Mouse (Mus musculus) lung, postnatal 0 days (tissue): Measurements from ENCODE around the gene Rhbdd1. TPM values are rescaled to one million over a fixed set of nuclear protein-coding genes. Genes with fewer than 3 reads are reported as not detected.

Experiments used
- ATAC-seq: fragments of 200-750 bp; cut with Nextera tagmentation; 2 replicates; pipeline ENCODE4 v1.8.0; 2017; ENCODE audit warnings: moderate library complexity
- DNase-seq: peaks from one replicate; pipeline ENCODE4 v3.0.0-alpha.2; 2016; ENCODE audit warnings: low spot score
- H3K27ac ChIP-seq: fragments of 300-500 bp; sonication (generic); 2 replicates; pipeline ENCODE4 v1.5.1; 2014; ENCODE audit warnings: antibody characterized with exemption, mild to moderate bottlenecking, low read length, mixed read lengths
- H3K27me3 ChIP-seq: fragments of 300-500 bp; sonication (generic); replicated peaks from 2 replicates; pipeline ENCODE4 v1.6.1; 2014; ENCODE audit warnings: low read length, mixed read lengths; ENCODE audit not compliant: insufficient read depth
- H3K36me3 ChIP-seq: fragments of 300-500 bp; sonication (generic); 2 replicates; pipeline ENCODE4 v1.6.1; 2014; ENCODE audit warnings: low read length, mixed read lengths; ENCODE audit not compliant: insufficient read depth
- H3K4me1 ChIP-seq: fragments of 300-500 bp; sonication (generic); 2 replicates; pipeline ENCODE4 v1.6.1; 2014; ENCODE audit warnings: antibody characterized with exemption, low read depth, low read length, mixed read lengths; ENCODE audit not compliant: insufficient read depth
- H3K4me2 ChIP-seq: fragments of 300-500 bp; sonication (generic); replicated peaks from 2 replicates; pipeline ENCODE4 v1.6.1; 2014; ENCODE audit warnings: low read depth, mild to moderate bottlenecking, low read length, moderate library complexity, mixed read lengths
- H3K4me3 ChIP-seq: fragments of 300-500 bp; sonication (generic); 2 replicates; pipeline ENCODE4 v1.5.1; 2014; ENCODE audit warnings: low read depth, low read length
- H3K9ac ChIP-seq: fragments of 300-500 bp; sonication (generic); replicated peaks from 2 replicates; pipeline ENCODE4 v1.6.1; 2014; ENCODE audit warnings: low read depth, mild to moderate bottlenecking
- H3K9me3 ChIP-seq: fragments of 300-500 bp; sonication (generic); 2 replicates; pipeline ENCODE4 v1.6.1; 2016; ENCODE audit warnings: low read length, mixed read lengths
- CTCF ChIP-seq: IDR thresholded peaks from 2 replicates; pipeline ENCODE4 v1.5.1; 2016; ENCODE audit warnings: antibody characterized with exemption, mild to moderate bottlenecking
- EP300 ChIP-seq: IDR thresholded peaks from 2 replicates; pipeline ENCODE4 v1.6.1; 2016; ENCODE audit warnings: antibody characterized with exemption, mild to moderate bottlenecking, control low read depth
- WGBS: fragments of 180-500 bp; shearing (Covaris S2); extraction: QIAGEN DNeasy Blood & Tissue Kit; methylation state at CpG from one replicate; pipeline ENCODE4 v1.1.7; 2014; 5-methylcytosine and 5-hydroxymethylcytosine counted together
- polyA plus RNA-seq: library from polyadenylated mRNA; unstranded; fragments of >200 nt; fragmentation: Nextera tagmentation; extraction: Ambion mirVana; gene quantifications from 2 replicates; pipeline ENCODE4 v1.2.1, GENCODE M21; 2015

Gene Rhbdd1
- polyA plus RNA-seq, 1 experiment from 2014 or later = 7.8 TPM

GRCm38 (mm10) chr1:82287052-82287775 lies 29.0 kb upstream of the Rhbdd1 start:
- Histone ChIP-seq H3K4me3 (peak overlapping the region; percentile 61), H3K27me3 (no peaks in the 10 kb centered on the region), H3K36me3 (no peaks in the 10 kb centered on the region), H3K4me1 (peaks cover 30% of the 10 kb centered on the region; the same call in 1 of the 2 replicates), H3K9ac (peak overlapping the region; percentile 23; the same call in 1 of the 2 replicates), H3K27ac (0 out of 2 replicates have a peak overlapping the region, but pooled peaks have one; percentile 7), H3K4me2 (peak overlapping the region; percentile 89), H3K9me3 (no peaks in the 10 kb centered on the region)
- DNase-seq (peak; percentile 7), ATAC-seq (no peak)
- TF ChIP-seq EP300 (no peak), CTCF (0 out of 2 replicates have a peak, but pooled peaks have one; percentile 10)
- WGBS = 26% methylated on average over 22 of the region's 22 CpGs

DNA sequence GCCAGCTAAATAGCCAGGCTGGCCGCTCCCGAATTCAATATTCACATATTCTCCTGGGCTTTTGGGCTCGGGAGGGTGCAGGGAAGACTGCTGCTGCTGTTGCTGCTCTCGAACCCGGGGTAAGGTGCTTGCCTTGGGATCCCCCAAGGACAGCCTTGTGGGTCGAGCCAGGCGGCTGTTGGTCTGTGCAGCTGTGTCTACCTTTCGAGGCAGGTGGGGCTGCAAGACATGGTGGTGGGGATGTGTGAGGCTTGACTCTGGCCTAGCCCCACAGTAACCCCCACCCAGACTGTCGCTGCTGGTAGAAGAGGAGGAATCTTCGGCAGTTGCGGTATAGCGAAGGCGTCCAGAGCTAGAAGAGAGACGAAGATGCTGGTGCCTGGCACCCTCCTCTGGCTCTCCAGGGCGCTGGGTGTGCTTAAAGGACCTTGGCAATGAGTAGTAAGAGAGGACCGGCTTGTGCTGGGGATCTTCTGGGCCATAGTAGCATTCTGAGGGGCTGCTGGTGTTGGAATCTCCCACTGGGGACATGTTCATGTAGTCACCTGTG lies 28.4 kb upstream of the Rhbdd1 start:
- ATAC-seq = no peak
- Histone ChIP-seq H3K27me3 (no peaks in the 10 kb centered on the region), H3K4me1 (peaks cover 25% of the 10 kb centered on the region; the same call in 1 of the 2 replicates), H3K36me3 (no peaks in the 10 kb centered on the region), H3K27ac (no peak overlapping the region), H3K9me3 (no peaks in the 10 kb centered on the region), H3K9ac (peak overlapping the region; percentile 23; the same call in 1 of the 2 replicates), H3K4me2 (peak overlapping the region; percentile 89), H3K4me3 (peak overlapping the region; percentile 61)
- TF ChIP-seq CTCF (no peak), EP300 (no peak)
- 61% methylated on average over 16 of the region's 16 CpGs for WGBS
- DNase-seq = no peak

- no peaks in the 10 kb centered on the region for H3K36me3 ChIP-seq
- ATAC-seq = no peak
- H3K4me1 ChIP-seq = peaks cover 25% of the 10 kb centered on the region; the same call in 1 of the 2 replicates
- no peaks in the 10 kb centered on the region for H3K9me3 ChIP-seq
- H3K27me3 ChIP-seq = no peaks in the 10 kb centered on the region
- peak overlapping the region; percentile 89 for H3K4me2 ChIP-seq
- WGBS = 67% methylated on average over 18 of the region's 18 CpGs
- H3K9ac ChIP-seq = no peak overlapping the region
- H3K27ac ChIP-seq = no peak overlapping the region
- DNase-seq = peak; percentile 21
- H3K4me3 ChIP-seq = peak overlapping the region; percentile 61
- TF ChIP-seq CTCF (peak; percentile 63), EP300 (no peak)
Measured at GRCm38 (mm10) chr1:82288421-82288990, 27.7 kb upstream of the Rhbdd1 start.

GRCm38 (mm10) chr1:82289116-82289989 lies 26.9 kb upstream of the Rhbdd1 start:
- no peak for TF ChIP-seq EP300
- no peak for TF ChIP-seq CTCF
- H3K36me3 ChIP-seq = no peaks in the 10 kb centered on the region
- peak overlapping the region; percentile 90 for H3K27ac ChIP-seq
- DNase-seq = peak; percentile 41
- ATAC-seq = no peak
- peak overlapping the region; percentile 46 for H3K9ac ChIP-seq
- no peaks in the 10 kb centered on the region for H3K27me3 ChIP-seq
- peak overlapping the region; percentile 89 for H3K4me2 ChIP-seq
- 45% methylated on average over 35 of the region's 35 CpGs for WGBS
- H3K4me3 ChIP-seq = peak overlapping the region; percentile 61
- H3K4me1 ChIP-seq = peaks cover 25% of the 10 kb centered on the region; the same call in 1 of the 2 replicates
- no peaks in the 10 kb centered on the region for H3K9me3 ChIP-seq

DNA sequence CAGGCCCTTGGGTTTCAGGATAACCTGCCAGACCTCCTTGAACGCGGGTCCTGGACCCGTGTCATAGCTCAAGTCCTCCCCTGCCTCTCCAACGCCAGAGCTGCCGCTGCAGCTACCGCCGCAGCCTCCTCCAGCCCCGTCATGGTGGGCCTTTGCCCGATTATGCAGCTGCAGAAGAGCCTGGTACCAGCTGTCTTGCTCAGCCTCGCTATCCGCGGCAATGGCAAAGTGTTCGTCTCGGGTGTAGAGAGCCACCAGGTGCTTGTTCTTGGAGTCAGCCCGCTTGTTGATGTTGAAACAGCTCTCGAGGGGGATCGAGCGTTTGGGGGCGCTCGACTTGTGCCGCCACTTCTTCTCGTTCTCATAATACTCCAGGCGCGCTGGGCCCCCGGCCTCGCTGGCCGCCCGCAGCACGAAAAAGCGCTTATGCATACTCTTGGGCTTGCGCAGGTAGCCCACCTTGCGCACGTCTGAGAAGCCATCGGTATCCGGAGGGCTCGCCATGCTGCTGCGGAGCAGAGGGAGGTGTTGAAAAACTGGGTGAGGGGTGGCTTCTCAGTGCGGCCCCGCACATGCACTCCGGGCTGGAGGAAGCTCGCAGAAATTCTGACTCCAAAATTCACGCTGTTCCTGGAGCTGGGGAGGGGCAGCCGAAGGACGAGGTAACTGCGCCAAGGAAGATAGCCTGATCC lies 26.1 kb upstream of the Rhbdd1 start:
- H3K9me3 ChIP-seq = no peaks in the 10 kb centered on the region
- no peaks in the 10 kb centered on the region for H3K27me3 ChIP-seq
- peak overlapping the region; percentile 61 for H3K4me3 ChIP-seq
- no peak for TF ChIP-seq EP300
- TF ChIP-seq CTCF = peak; percentile 35
- no peaks in the 10 kb centered on the region for H3K36me3 ChIP-seq
- peak overlapping the region; percentile 46 for H3K9ac ChIP-seq
- ATAC-seq (no peak), DNase-seq (peak; percentile 44)
- H3K4me1 ChIP-seq = peaks cover 22% of the 10 kb centered on the region; the same call in 1 of the 2 replicates
- peak overlapping the region; percentile 89 for H3K4me2 ChIP-seq
- WGBS = 3% methylated on average over 45 of the region's 45 CpGs
- peak overlapping the region; percentile 90 for H3K27ac ChIP-seq
